Mouse (Mus musculus): ENCODE results near the gene Id2. TPM values are rescaled to one million over a fixed set of nuclear protein-coding genes. Genes with fewer than 3 reads are reported as not detected.
A peak's percentile ranks its signal among the peaks of the same experiment; 100 is the strongest.

The Id2 gene
- total RNA-seq, 2 experiments from 2014 or later, result 11.4 to 12.8 TPM

DNA sequence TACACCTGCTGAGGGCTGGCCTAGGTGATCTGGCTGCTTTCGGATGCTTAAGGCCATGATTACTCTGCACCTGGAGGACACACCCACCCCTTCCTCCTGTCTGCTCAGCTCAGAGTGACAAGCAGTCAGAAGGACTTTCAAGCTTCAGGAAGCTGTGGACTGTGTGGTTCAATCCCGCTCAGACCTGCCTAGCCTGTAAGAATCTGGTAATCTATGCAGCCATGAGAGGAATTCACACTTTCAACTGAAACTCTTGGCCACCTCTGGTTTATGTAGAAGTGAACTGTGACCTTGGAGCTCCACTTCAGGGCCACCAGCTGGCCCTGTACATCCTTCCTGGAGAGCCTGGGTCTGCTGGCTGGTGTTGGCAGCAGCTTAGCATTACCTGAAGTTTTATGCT lies 11.9 kb upstream of the Id2 start:
- DNase-seq, result no peak

DNA sequence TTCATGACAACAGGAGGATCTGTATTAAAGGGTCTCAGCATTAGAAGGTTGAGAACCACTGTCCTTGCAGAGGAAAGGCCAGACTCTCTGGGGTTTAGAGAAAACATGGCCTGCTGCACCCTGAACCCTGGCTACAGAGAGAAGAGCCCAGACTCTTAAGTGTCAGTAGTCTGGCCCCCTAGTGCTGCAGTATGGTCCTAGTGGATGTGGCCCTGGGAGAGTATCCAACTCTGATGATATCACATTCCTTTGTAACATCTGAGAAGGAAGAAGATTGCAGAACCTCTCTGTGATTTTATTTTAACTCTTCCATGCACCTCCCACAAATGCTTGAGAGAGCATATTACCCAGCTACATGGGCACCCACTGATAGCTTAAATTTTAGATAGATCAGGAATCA lies 7.6 kb upstream of the Id2 start:
- no peak for DNase-seq

DNA sequence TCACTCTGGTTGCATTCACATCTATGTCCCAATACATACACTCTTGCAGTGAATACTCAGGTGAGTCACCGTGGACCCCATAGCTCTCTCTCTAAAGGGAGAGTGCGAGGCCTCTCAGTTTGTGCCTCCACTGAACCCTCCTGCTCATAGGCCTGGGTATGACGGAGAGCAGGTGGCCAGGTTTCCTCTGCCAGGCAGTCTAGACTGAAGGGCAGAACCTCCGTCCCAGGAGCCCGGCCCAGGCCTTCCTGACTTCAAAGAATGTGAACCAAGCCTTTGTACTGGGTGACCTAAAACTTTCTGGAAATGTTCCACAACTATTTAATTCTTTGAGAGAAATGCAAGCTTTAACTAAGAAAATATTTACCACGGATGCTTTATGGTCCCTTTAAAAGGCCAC lies 7.0 kb upstream of the Id2 start:
- DNase-seq, result no peak

DNA sequence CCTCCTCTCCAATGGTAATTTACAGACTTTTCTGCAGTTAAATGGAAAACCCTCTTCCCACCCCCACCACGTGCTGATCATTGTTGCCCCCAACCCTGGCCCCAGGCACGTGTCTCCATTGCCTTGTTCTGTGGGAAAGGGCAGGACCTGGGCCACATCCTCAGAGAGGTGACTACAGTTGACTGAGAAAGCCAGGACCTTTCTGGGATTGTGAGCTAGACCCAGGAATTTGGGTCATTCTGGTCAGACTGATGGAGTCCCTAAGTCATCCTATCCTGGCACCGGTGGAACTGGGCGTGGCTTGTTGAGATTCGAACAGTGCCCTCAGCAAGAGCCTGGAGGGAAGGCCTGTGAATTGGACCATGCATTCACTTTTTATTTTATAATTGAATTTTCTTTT lies 4.4 kb upstream of the Id2 start:
- peak; percentile 17 for DNase-seq

DNA sequence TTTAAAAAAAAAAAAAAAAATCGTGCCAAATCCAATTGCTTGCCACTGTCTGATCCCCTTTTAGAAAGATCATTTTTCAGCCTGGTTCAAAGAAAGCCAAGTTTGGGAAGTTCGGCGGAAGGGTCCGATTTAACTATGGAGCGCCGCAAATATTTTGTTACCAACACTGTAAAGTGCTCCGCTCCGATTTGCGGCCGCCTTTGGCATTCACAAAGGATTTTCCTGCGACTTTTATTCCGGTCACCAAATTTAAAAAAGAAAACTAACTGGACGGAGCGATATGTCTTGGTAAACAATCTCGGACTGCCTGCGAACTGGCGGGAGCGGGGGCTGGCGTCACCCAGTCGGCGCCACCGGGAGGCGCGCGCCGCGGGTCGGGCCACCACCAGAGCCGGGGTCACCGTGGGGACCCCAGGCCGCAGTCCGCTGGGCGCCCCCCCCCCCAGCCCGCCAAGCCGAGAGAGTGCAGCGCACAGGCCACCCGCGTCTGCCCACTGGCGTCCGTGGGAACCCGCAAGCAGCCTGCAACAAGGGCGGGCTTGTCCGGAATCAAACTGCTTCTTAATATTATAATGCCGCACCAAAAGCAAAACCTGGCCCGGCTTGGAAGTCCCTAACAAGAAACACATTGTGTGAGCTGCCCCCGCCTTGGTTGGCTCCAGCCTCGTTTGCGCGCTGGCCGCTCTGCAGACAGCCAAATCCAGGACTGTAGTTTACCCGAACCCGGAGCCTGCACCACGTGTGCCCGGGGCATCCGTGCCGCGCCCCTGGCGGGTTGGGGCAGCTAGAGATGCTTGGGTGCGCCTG lies 3.7 kb upstream of the Id2 start:
- DNase-seq, result peak; percentile 53

DNA sequence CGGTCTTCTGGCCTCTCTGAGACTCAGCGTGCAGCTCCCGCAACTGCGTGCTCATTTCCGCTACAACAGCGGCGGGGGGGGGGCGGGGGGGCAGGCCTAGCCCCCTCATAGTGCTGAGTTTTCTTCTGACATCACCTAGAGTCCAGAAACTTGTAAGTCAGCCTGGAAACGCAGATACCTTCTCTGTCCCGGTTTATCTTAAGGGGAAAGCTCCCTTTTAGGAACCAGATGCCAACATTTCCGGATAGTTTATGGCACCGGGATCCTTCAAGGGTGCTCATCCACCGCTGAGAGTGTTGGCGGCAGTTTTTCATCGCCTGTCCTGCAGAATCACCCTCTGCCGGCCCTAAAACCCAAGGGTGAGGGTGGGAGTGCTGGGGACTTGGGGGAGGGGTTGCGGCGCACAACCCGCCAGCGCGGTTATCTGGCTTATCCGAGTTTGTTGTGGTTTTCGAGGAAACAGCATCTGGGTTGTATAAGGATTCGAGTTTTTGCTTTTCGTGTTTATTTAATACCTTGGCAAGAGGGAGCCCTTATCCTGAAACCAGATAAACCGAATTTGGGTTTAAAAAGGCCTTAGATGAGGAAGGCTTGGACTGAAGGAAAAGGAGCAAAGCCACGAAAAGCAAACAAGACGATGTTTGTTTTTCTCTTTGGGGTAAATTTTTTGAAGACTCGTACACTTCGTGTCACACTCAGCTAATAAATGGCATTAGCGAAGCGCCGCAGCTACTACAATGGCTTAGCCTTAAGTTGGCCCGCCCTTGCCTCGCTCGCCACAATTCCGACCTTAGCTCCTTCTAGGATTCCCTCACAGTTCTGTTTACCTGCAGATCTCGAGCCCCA lies 2.8 kb upstream of the Id2 start:
- peak; percentile 25 for DNase-seq

DNA sequence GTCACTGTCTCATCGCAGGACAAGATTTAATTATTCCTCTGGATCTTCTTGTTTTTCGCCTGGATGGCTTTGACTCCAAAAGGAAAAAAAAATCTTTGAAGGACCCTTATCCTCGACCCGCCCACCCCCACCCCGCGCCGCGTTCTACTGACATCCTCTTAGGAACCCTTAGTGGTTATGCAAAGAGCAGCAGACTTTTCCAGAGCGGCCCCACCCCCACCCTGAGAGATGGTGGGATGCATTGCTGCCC lies 2.3 kb upstream of the Id2 start:
- peak; percentile 38 for DNase-seq

DNA sequence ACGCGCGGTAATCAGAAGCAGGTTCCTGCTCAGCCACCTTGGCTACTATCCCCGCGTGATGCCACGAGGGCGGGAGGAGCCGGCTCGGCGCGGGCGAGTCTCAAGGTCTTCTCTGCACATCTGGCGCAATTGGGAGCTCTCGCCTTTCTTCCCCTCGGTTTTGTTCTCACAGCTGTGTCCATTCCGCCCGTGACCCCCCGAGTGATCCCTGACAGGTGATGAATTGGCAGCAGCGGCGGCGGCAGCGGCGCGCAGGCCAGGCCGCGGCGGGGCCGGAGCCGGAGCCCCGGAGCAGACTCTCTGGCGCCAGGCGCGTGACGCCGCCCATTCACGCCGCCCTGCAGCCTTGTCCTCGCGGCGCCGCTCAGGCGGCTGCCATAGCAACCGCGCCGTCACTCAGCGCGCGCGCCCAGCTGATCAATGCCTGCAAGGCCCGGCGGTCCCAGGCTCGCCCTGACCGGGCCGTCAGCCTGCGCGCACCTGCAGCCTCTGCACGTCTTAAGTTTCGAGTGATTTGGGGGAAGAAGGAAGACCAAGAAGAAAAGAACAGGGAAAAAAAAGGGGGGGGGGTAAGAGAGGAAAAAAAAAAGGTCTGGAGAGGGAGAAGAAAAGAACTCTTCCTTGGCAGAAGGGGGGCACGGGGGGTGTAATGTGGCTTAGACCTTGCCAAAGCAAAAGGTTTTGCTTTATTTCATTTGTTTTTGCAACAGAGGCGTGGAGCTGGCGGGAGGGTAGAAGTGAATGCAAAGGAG lies 1.8 kb upstream of the Id2 start:
- DNase-seq, result peak; percentile 88

DNA sequence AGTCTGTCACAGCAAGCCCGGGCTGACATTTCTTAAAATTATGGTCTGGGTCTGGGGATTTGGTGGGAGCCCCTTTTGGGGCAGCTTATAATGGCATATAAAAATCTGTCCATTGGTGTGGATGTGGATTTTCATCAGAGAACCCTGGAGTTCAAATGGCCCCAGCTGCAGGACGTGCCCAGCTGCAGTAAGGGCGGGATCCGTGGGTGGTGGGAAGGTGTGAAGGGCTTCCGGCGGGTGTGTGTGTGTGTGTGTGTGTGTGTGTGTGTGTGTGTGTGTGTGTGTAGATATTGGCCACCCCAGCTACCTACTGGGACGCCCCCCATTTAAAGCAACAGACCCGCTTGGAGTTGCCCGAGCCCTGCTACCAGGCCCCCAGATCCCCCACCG lies 1.2 kb upstream of the Id2 start:
- DNase-seq, result no peak

DNA sequence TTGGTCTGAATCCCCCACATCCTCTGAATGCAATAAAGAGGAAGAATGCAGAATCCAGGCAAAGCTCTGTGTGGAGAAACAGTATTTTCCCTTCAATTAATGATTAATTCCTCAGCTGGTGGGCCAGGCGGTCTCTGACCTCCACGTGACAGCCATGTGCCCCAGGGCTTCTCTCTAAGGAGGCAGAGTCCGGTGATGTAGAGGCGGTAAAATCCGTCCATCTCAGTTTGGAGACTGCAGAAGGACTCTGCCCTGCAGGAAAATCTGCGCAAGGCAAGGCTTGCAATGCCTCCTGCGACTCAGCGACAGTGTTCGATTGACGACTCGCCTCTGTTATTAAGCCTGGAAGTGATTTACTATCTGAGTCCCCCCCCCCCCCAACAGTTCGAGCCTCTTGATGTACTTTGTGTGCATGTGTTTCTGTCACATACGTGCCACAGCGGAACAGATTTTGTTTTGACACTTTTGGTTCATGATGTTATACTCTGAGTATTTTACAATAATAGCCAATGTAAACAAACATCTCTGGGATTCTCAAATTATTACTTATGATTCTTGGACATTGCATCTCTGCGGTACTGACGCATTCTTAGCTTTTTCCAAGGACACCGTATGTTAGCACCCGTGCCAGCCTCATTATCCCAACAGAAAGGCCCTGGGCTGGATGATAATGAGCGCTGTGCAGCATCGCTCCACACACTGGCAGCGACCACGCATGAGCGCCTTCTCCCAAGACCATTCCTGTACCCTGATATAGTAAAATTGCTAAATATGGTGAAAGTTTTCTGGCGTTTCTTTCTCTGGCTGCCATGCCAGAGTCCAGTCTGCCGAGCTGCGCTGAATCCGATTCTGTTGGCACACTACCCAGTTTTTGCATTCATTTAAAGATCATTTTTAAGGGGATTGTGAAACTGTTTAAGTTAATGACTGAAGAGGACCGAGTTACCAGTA lies 545 bp upstream of the Id2 start:
- DNase-seq, result peak; percentile 19

DNA sequence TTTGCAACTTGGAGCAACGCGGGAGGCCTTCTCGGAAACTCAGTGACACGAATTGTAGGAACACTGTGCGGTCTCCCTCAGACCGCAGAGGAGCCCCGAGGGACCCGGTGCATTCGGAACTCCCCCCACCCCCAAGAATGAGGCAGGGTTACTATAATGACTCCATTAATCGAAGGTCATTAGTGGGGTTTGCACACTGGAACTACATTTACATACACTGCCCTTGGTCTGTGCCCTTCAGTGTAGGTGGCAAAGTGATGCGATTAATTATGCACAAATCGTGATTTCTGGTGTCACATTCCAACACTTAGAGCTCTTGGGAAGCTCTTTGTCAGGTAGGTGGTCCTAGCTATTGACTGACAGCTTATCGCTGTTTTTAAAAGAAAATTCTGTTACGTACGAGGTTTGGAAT lies 294 bp downstream of the Id2 start:
- DNase-seq, result no peak

DNA sequence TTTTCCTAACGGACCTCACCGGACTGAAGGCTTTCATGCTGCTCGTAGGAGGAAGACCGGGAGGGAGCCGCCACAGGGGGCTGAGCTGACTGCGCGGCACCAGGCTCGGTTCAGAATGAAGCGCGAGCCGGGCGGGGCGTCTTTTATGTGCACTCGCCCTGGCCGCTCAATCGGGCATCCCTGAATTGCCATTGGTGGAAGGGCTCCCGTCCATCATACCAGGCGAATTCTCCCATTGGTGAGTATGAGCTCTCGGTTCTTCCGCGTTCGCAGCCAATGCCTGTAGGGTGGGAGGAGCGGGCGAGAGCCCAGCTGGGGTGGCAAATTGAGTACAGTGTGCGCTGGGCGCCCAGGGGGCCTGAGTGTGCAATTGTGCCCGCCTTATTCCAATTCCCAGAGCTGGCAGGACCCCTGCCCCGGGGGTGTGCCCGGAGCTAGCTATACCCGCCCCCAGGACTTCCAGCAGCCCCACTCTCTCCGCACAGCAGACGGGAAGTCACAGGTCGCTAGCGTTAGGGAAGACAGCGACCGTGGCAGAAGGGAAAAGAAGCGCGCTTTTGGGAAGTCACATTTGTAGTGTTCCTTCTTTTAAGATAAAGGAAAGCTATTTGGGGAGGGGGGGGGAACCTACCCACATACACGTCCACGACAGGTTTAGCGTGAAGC lies 833 bp downstream of the Id2 start:
- peak; percentile 94 for DNase-seq

DNA sequence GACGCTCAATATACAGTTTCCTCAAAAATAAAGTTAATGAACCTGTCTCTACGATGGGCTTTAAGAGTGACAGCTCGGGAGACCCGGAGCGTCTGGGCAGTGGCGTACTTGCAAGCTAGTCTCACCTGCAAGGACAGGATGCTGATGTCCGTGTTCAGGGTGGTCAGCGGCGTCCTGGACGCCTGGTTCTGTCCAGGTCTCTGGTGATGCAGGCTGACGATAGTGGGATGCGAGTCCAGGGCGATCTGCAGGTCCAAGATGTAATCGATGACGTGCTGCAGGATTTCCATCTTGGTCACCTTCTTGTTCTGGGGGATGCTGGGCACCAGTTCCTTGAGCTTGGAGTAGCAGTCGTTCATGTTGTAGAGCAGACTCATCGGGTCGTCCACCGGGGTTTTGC lies 1.4 kb downstream of the Id2 start:
- DNase-seq, result no peak

DNA sequence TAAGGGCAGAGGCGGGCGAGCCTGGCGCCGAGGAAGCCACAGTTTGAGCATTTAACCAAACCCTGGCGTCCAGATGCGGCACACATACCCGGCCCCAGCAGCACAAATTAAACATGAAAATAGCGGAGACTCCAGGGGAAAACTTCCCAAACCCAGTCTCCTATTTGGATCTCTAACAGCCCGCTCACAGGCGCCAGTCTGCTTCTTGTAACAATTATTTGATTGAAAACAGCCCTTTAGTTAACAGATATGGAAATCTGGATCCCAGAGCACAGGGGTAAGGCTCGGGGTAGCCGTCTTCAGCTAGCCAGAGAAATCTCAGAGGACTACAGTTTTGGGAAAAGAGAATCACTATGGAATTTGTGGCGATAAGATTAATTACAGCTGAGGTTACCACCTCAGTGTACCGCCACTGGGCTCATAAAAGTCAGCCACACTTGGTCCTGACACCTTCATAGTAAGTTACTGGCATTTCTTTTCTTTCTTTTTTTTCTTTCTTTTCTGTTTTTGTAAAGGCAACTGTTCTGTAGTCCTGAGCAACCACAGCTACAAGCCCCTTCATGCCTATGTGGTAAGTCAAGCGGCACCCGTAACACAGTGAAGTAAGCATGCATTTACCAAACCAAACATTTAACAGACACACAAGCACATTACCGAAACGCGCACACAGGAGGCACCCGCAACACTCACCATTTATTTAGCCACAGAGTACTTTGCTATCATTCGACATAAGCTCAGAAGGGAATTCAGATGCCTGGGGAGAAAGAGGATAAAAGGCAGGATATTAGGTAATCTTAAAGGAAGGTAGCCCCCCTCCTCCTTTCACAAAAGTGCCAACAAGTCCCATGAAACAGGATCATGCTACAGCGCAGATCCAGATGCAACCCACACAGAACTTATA lies 2.1 kb downstream of the Id2 start:
- no peak for DNase-seq

DNA sequence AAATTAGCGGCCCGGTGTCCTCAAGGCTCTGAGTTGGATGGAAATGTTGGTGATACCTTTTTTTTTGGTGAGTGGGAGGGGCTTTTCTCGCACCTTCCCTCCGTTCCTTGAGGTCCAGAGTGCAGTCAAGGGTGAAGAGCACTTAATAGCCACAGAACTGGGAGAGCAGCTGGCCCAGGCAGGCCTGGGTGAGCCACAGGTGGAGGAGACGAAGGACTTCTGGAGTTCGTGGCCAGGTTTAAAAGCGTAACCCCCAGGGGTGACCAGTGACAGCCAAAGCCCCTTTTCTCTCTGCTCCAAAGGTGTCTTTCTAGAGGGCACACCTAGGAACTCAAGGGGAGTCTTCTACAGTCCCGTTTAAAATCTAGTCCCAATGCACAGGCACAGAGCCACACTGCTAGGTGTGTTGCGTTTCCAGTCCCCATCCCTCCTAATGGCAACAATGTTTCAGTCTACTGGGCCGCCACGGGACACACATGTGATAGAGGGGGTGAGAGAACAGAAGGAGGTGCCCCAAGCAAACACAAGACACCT lies 3.6 kb downstream of the Id2 start:
- DNase-seq, result no peak

DNA sequence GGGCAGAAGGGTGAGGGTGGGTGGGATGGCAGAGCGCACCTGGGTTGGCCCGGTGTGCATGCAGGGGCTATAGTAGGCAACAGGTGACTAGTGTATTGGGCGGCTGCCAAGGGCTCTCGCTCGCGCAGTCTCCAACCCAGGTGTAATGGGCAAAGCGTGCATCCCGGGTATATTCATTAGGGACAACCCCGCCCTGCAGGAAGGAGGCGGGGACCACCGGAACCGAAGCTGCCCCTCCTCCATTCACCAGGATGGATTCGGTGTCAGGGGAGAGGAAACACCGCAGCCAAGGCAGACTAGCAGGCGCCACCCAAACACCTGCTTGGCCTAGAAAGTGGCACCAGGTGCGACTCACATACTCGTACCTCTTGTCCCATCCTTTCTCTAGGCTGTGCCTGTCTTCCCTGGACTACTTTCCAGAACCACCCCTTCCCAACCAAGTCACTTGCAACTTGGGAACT lies 4.2 kb downstream of the Id2 start:
- DNase-seq, result peak; percentile 36

DNA sequence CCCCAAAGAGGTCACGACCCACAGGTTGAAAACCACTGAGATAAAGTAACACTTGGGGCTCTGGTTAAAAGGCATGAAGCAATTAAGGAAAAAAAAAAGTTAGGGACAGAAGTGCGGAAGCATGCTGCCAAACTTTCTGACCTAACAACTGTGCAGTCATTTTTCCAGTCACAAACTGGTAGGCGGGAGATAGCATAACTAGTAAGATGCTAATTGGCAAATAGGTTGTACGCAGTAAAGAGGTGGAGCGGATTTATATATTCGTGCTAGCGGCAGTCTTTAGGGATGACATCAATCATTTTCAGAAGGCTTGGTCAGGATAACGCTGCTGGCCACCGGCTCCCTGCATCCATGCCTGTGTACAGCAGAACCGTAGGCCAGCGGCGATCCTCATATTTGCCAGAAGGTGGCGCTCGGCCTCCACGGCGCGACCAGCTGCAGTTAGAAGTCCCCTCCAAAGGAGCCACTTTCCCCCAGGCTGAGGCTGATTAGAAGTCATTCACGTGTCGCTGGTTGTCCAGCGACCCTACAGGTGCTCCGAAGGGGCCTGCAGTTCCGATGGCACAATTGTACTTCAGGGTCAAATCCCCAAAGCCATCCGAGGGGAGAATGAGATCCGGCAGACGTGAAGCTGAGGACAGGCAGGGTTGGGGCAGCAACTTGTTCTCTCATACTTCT lies 4.8 kb downstream of the Id2 start:
- peak; percentile 88 for DNase-seq

DNA sequence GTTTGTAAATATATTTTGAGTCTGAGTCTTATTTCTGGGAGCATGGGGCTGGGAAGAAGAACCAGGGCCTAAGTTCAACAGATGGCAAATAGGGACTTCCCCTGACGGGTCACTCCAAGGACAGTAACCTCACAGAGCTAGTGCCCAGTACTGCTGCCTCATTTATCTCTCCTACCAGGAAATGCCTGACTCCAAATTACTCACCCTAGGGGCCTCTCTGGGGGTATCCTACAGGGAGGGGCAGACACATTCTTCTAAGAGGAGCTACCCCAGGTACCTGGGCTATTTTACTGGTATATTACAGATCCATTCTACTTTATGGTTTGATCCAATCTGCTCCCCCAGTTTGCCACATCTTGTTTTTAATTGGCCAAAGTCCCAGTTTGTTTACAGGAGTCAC lies 7.5 kb downstream of the Id2 start:
- no peak for DNase-seq

DNA sequence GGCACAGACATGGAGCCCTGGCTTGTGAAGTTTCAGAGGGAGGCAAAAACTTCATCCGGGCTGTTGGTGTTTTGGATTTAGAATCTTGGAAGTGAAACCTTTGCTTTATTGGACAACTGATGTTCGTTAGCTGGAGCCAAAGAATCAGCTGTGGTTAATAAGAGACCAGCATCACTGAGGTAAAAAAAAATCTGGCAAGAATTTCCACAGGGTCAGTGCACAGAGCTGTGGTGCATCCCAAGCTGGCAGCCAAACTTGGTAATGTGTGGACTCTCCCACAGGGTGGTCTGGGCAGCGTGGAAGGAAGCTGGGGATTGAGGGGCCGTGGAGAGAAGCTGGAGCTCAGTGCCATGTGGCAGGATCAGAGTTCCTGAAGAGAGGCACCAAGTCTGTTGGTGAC lies 10.0 kb downstream of the Id2 start:
- no peak for DNase-seq

All from gastrocnemius, postnatal 10 days (tissue).